Comparison of ENCODE assay signal across 8 mouse cellular contexts in genomic region chr10:75589651-75590050, GRCm38 (mm10). TPM values are rescaled to one million over a fixed set of nuclear protein-coding genes. Genes with fewer than 3 reads are reported as not detected.
DNase-seq lines count a peak whose midpoint lies in the region; ATAC-seq and TF ChIP-seq lines count a peak whose summit lies in the region.

No protein-coding gene starts in this region.

- H3K9ac ChIP-seq in limb, embryonic 12.5 days (replicated peaks) = peak overlapping the region; percentile 44; the same call in 1 of the 2 replicates

- DNase-seq in adrenal gland, postnatal 10 days = peak; percentile 42
- DNase-seq in adrenal gland, adult 8-10 months = no peak
- peak; percentile 39 for DNase-seq in T-cell, adult 2 months (ENCODE audit: low spot score)
- DNase-seq in heart, postnatal 25 days (ENCODE audit: low spot score) = peak; percentile 21
- no peak for DNase-seq in frontal cortex, postnatal 10 days (ENCODE audit: low spot score in 2 of 2)

- H3K27ac ChIP-seq in limb, embryonic 12.5 days = peak overlapping the region; percentile 66; the same call in 1 of the 2 replicates
- H3K27ac ChIP-seq in small intestine, adult 2 months (ENCODE audit: insufficient read depth, low read depth, low read length) = peak overlapping the region; percentile 95

- H3K4me3 ChIP-seq in limb, embryonic 12.5 days (replicated peaks) = no peak overlapping the region
- peak overlapping the region; percentile 66 for H3K4me3 ChIP-seq in small intestine, adult 2 months (ENCODE audit: low read depth, low read length)

- no peaks in the 10 kb centered on the region for H3K36me3 ChIP-seq in limb, embryonic 12.5 days
- H3K36me3 ChIP-seq in small intestine, adult 2 months (ENCODE audit: control insufficient read depth, insufficient read depth, low read length) = peaks cover 13% of the 10 kb centered on the region

- intact Hi-C loops in heart, postnatal 25 days (cut with DNase I) = loop anchor here (5.0 kb wide), 1 partner anchor 263 kb away; no protein-coding TSS in a partner anchor

- ATAC-seq in limb, embryonic 12.5 days (ENCODE audit: insufficient number of reproducible peaks, insufficient read depth, low FRiP score, low TSS enrichment, low read depth) = no peak; the same call in 1 of the 2 replicates
- ATAC-seq in erythroid progenitor cell, adult 5-6 weeks (replicated peaks; ENCODE audit: low FRiP score, poor library complexity, severe bottlenecking) = no peak

- H3K27me3 ChIP-seq in limb, embryonic 12.5 days = peaks cover 11% of the 10 kb centered on the region; the same call in 1 of the 2 replicates
- no peaks in the 10 kb centered on the region for H3K27me3 ChIP-seq in small intestine, adult 2 months (ENCODE audit: control insufficient read depth, insufficient read depth, low read length)

- H3K4me2 ChIP-seq in limb, embryonic 12.5 days = peak overlapping the region; percentile 22

- H3K4me1 ChIP-seq in limb, embryonic 12.5 days (replicated peaks) = peaks cover 14% of the 10 kb centered on the region
- peaks cover 17% of the 10 kb centered on the region for H3K4me1 ChIP-seq in small intestine, adult 2 months (ENCODE audit: control insufficient read depth, insufficient read depth, insufficient read length, low read length)

- TF ChIP-seq POLR2A in small intestine, adult 2 months (IDR thresholded peaks at IDR 0.05; ENCODE audit: low read depth, low read length) = no peak

- no peak for TF ChIP-seq CTCF in small intestine, adult 2 months (IDR thresholded peaks at IDR 0.05; ENCODE audit: extremely low read depth, insufficient read length, insufficient replicate concordance, low read depth, low read length)

- H3K9me3 ChIP-seq in limb, embryonic 12.5 days = no peaks in the 10 kb centered on the region

- WGBS in limb, embryonic 12.5 days = 66% methylated on average over 16 of the region's 16 CpGs
- 55% methylated on average over 16 of the region's 16 CpGs for WGBS in small intestine, adult 2 months

RNA-seq across cellular contexts. Expression of gene Ggt5, which starts 0.5 kb away (rescaled TPM):
- 1 to 10 TPM; 7.3 to 8.3 TPM for total RNA-seq in adrenal gland, postnatal 10 days (2021)
- total RNA-seq in adrenal gland, adult 8-10 months (2022) = 1 to 10 TPM; 4.2 to 9.6 (median 5.7) TPM
- 1 to 10 TPM; 5.3 to 6.9 TPM for total RNA-seq in heart, postnatal 25 days (2021)
- 0.70 and 1.1 TPM in 2 replicates for polyA plus RNA-seq in limb, embryonic 12.5 days (2016; fragmentation: Nextera tagmentation; extraction: Ambion mirVana)
- polyA plus RNA-seq in small intestine, adult 2 months (2012; rRNA removed) = 17.9 and 27.0 TPM in 2 replicates
- total RNA-seq in erythroid progenitor cell, adult 5-6 weeks (2015; ENCODE audit: low replicate concordance) = 1.1 TPM in 1 of 2 replicates, not detected in the other
- total RNA-seq in erythroid progenitor cell, adult 5-6 weeks (2017; ENCODE audit: low replicate concordance) = 0.39 TPM in 1 of 2 replicates, not detected in the other

RNA-seq across cellular contexts. Expression of gene Ggt1, which starts 28.2 kb away (rescaled TPM):
- total RNA-seq in adrenal gland, postnatal 10 days (2021) = under 1 TPM; 0.48 to 0.88 TPM
- total RNA-seq in adrenal gland, adult 8-10 months (2022) = under 1 TPM in 2 of 4 experiments, not detected in 2; 0.40 to 0.42 TPM
- total RNA-seq in heart, postnatal 25 days (2021) = not detected
- polyA plus RNA-seq in limb, embryonic 12.5 days (2016; fragmentation: Nextera tagmentation; extraction: Ambion mirVana) = 0.79 and 0.88 TPM in 2 replicates
- polyA plus RNA-seq in small intestine, adult 2 months (2012; rRNA removed) = 454 and 722 TPM in 2 replicates
- total RNA-seq in erythroid progenitor cell, adult 5-6 weeks (2015; ENCODE audit: low replicate concordance) = not detected in 2 replicates
- total RNA-seq in erythroid progenitor cell, adult 5-6 weeks (2017; ENCODE audit: low replicate concordance) = not detected in 2 replicates

RNA-seq across cellular contexts. Expression of gene Lrrc75b, which starts 29.5 kb away (rescaled TPM):
- 1 to 10 TPM; 1.1 to 3.9 TPM for total RNA-seq in adrenal gland, postnatal 10 days (2021)
- under 1 TPM; 0.19 to 0.37 (median 0.26) TPM for total RNA-seq in adrenal gland, adult 8-10 months (2022)
- 1 to 10 TPM in 1 of 2 experiments, under 1 TPM in 1; 0.67 to 1.6 TPM for total RNA-seq in heart, postnatal 25 days (2021)
- 0.93 and 1.3 TPM in 2 replicates for polyA plus RNA-seq in limb, embryonic 12.5 days (2016; fragmentation: Nextera tagmentation; extraction: Ambion mirVana)
- 1.8 and 1.9 TPM in 2 replicates for polyA plus RNA-seq in small intestine, adult 2 months (2012; rRNA removed)
- not detected in 2 replicates for total RNA-seq in erythroid progenitor cell, adult 5-6 weeks (2015; ENCODE audit: low replicate concordance)
- not detected in 2 replicates for total RNA-seq in erythroid progenitor cell, adult 5-6 weeks (2017; ENCODE audit: low replicate concordance)

RNA-seq across cellular contexts. Expression of gene Susd2, which starts 54.2 kb away (rescaled TPM):
- 1 to 10 TPM; 7.3 to 9.0 TPM for total RNA-seq in adrenal gland, postnatal 10 days (2021)
- total RNA-seq in adrenal gland, adult 8-10 months (2022) = 10 to 100 TPM in 2 of 4 experiments, 1 to 10 TPM in 2; 9.4 to 15.1 (median 11.5) TPM
- 1 to 10 TPM; 1.6 to 2.0 TPM for total RNA-seq in heart, postnatal 25 days (2021)
- 1.5 and 2.2 TPM in 2 replicates for polyA plus RNA-seq in limb, embryonic 12.5 days (2016; fragmentation: Nextera tagmentation; extraction: Ambion mirVana)
- polyA plus RNA-seq in small intestine, adult 2 months (2012; rRNA removed) = 19.1 and 261 TPM in 2 replicates
- 2.5 and 3.4 TPM in 2 replicates for total RNA-seq in erythroid progenitor cell, adult 5-6 weeks (2015; ENCODE audit: low replicate concordance)
- 2.1 and 2.3 TPM in 2 replicates for total RNA-seq in erythroid progenitor cell, adult 5-6 weeks (2017; ENCODE audit: low replicate concordance)

Comparison
In these comparisons a context has a peak if more than half of its experiments do, and no peak if none do; other contexts are left out.
1. DNase-seq: peak in adrenal gland, postnatal 10 days (single experiment), T-cell, adult 2 months (single experiment) and heart, postnatal 25 days (single experiment); none in adrenal gland, adult 8-10 months (single experiment) and frontal cortex, postnatal 10 days (0 of 2).